Mouse (Mus musculus) forebrain, embryonic 16.5 days (tissue): Measurements from ENCODE around the gene Myh7b. TPM values are rescaled to one million over a fixed set of nuclear protein-coding genes. Genes with fewer than 3 reads are reported as not detected.

ENCODE experiments used
- ATAC-seq: fragments of 200-750 bp; cut with Nextera tagmentation; 2 replicates; pipeline ENCODE4 v1.8.0; 2017; ENCODE audit warnings: mild to moderate bottlenecking, moderate library complexity
- H3K27ac ChIP-seq: fragments of 300-500 bp; sonication (generic); 2 replicates; pipeline ENCODE4 v1.5.1; 2014; ENCODE audit warnings: low read length, control low read depth
- H3K27me3 ChIP-seq: fragments of 300-500 bp; sonication (generic); replicated peaks from 2 replicates; pipeline ENCODE4 v1.6.1; 2014; ENCODE audit warnings: low read length; ENCODE audit not compliant: control insufficient read depth, insufficient read depth
- H3K36me3 ChIP-seq: fragments of 300-500 bp; sonication (generic); 2 replicates; pipeline ENCODE4 v1.6.1; 2014; ENCODE audit not compliant: control insufficient read depth, insufficient read depth
- H3K4me1 ChIP-seq: fragments of 300-500 bp; sonication (generic); replicated peaks from 2 replicates; pipeline ENCODE4 v1.6.1; 2014; ENCODE audit warnings: low read length; ENCODE audit not compliant: control insufficient read depth, insufficient read depth
- H3K4me2 ChIP-seq: fragments of 300-500 bp; sonication (generic); 2 replicates; pipeline ENCODE4 v1.6.1; 2014; ENCODE audit warnings: mild to moderate bottlenecking, low read length, control low read depth
- H3K4me3 ChIP-seq: fragments of 300-500 bp; sonication (generic); replicated peaks from 2 replicates; pipeline ENCODE4 v1.5.1; 2014; ENCODE audit warnings: mild to moderate bottlenecking, low read length, control low read depth
- H3K9ac ChIP-seq: fragments of 300-500 bp; sonication (generic); replicated peaks from 2 replicates; pipeline ENCODE4 v1.6.1; 2014; ENCODE audit warnings: low read depth, low read length, control low read depth
- H3K9me3 ChIP-seq: fragments of 300-500 bp; sonication (generic); 2 replicates; pipeline ENCODE4 v1.6.1; 2016; ENCODE audit warnings: low read length; ENCODE audit not compliant: control insufficient read depth
- WGBS: fragments of 180-500 bp; shearing (Covaris S2); extraction: QIAGEN DNeasy Blood & Tissue Kit; methylation state at CpG from one replicate; pipeline ENCODE4 v1.1.7; 2014; 5-methylcytosine and 5-hydroxymethylcytosine counted together
- polyA plus RNA-seq: library from polyadenylated mRNA; unstranded; fragments of >200 nt; fragmentation: Nextera tagmentation; extraction: Ambion mirVana; gene quantifications from 2 replicates; pipeline ENCODE4 v1.2.1, GENCODE M21; 2015

Myh7b gene
- polyA plus RNA-seq, 1 experiment from 2014 or later: 0.62 TPM

DNA sequence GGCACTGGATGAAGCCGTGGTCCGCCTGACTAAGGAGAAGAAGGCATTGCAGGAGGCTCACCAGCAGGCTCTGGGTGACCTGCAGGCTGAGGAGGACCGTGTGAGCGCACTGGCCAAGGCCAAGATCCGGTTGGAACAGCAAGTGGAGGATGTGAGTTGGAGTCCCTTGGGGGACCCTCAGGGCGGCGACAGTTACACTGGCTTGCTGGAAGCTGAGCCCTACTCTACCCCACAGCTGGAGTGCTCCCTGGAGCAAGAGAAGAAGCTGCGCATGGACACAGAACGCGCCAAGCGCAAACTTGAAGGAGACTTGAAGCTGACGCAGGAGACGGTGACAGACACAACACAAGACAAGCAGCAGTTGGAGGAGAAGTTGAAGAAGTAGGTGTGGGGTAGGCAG, 17.5 kb downstream of the Myh7b start:
- no peak overlapping the region; the same call in 1 of the 2 replicates for H3K9ac ChIP-seq
- peaks cover 42% of the 10 kb centered on the region for H3K27me3 ChIP-seq
- H3K36me3 ChIP-seq: peaks cover 10% of the 10 kb centered on the region
- H3K9me3 ChIP-seq: no peaks in the 10 kb centered on the region
- no peak overlapping the region for H3K4me2 ChIP-seq
- peaks cover 14% of the 10 kb centered on the region for H3K4me1 ChIP-seq
- no peak for ATAC-seq
- no peak overlapping the region for H3K27ac ChIP-seq
- no peak overlapping the region for H3K4me3 ChIP-seq
- 78% methylated on average over 13 of the region's 13 CpGs for WGBS

DNA sequence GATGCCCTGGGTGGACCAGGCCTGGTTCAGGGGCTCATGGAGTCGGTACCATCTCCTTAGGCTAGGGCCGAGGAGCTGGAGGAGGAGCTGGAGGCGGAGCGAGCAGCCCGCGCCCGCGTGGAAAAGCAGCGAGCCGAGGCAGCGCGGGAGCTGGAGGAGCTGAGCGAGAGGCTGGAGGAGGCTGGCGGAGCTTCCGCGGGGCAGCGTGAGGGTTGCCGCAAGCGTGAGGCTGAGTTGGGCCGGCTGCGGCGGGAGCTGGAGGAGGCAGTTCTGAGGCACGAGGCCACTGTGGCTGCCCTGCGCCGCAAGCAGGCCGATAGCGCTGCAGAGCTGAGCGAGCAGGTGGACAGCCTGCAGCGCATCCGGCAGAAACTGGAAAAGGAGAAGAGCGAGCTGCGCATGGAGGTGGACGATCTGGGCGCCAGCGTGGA, 18.2 kb downstream of the Myh7b start:
- H3K9me3 ChIP-seq: no peaks in the 10 kb centered on the region
- no peak overlapping the region for H3K27ac ChIP-seq
- ATAC-seq: peak; percentile 80
- peaks cover 14% of the 10 kb centered on the region for H3K36me3 ChIP-seq
- peaks cover 42% of the 10 kb centered on the region for H3K27me3 ChIP-seq
- H3K4me1 ChIP-seq: peaks cover 14% of the 10 kb centered on the region
- 1% methylated on average over 35 of the region's 35 CpGs for WGBS
- peak overlapping the region; percentile 64 for H3K9ac ChIP-seq
- H3K4me2 ChIP-seq: peak overlapping the region; percentile 93
- H3K4me3 ChIP-seq: peak overlapping the region; percentile 49

DNA sequence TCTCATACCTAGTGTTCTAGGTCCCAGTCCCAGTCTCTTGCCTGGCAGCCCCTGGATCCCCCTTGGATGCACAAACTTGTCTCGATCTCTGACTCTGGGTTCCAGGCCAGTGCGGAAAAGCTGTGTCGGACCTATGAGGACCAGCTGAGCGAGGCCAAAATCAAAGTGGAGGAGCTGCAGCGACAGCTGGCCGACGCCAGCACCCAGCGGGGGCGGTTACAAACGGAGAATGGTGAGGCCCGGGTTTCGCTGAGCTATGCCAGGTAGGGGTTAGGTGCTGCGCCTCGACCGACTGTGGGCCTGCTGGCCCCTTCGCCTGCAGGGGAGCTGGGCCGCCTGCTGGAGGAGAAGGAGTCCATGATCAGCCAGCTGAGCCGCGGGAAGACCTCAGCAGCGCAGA, 19.1 kb downstream of the Myh7b start:
- Histone ChIP-seq H3K27ac (no peak overlapping the region), H3K4me3 (no peak overlapping the region), H3K27me3 (peaks cover 42% of the 10 kb centered on the region), H3K4me1 (peaks cover 14% of the 10 kb centered on the region), H3K36me3 (peaks cover 23% of the 10 kb centered on the region), H3K9ac (no peak overlapping the region), H3K4me2 (no peak overlapping the region), H3K9me3 (no peaks in the 10 kb centered on the region)
- 32% methylated on average over 20 of the region's 20 CpGs for WGBS
- ATAC-seq: no peak

GRCm38 (mm10) chr2:155630590-155631416, 19.8 kb downstream of the Myh7b start:
- Histone ChIP-seq H3K27ac (no peak overlapping the region), H3K9me3 (no peaks in the 10 kb centered on the region), H3K4me3 (no peak overlapping the region), H3K4me1 (peaks cover 14% of the 10 kb centered on the region), H3K9ac (no peak overlapping the region), H3K4me2 (no peak overlapping the region), H3K27me3 (peaks cover 42% of the 10 kb centered on the region), H3K36me3 (peaks cover 27% of the 10 kb centered on the region)
- no peak for ATAC-seq
- WGBS: 29% methylated on average over 43 of the region's 43 CpGs

GRCm38 (mm10) chr2:155632138-155632936, 21.3 kb downstream of the Myh7b start:
- peaks cover 14% of the 10 kb centered on the region for H3K4me1 ChIP-seq
- H3K4me3 ChIP-seq: no peak overlapping the region
- WGBS: 71% methylated on average over 30 of the region's 30 CpGs
- no peak overlapping the region for H3K27ac ChIP-seq
- ATAC-seq: no peak
- H3K9ac ChIP-seq: no peak overlapping the region
- H3K36me3 ChIP-seq: peaks cover 30% of the 10 kb centered on the region
- H3K4me2 ChIP-seq: no peak overlapping the region
- no peaks in the 10 kb centered on the region for H3K9me3 ChIP-seq
- H3K27me3 ChIP-seq: peaks cover 42% of the 10 kb centered on the region

DNA sequence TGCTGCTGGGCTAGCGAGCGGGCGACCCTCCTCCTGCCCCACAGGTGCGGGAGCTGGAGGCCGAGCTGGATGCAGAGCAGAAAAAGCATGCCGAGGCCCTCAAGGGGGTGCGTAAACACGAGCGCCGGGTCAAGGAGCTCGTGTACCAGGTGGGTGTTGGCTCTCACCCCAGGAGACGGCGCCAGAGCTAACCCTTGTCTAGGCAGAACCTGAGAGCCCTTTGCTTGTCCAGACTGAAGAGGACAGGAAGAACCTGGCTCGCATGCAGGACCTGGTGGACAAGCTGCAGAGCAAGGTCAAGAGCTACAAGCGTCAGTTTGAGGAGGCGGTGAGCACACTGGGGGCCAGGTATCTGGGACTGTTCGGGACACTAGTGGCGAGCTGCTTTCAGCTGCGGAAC, 22.1 kb downstream of the Myh7b start:
- WGBS: 68% methylated on average over 19 of the region's 19 CpGs
- Histone ChIP-seq H3K4me1 (peaks cover 14% of the 10 kb centered on the region), H3K9ac (no peak overlapping the region), H3K36me3 (peaks cover 37% of the 10 kb centered on the region), H3K9me3 (no peaks in the 10 kb centered on the region), H3K4me2 (no peak overlapping the region), H3K27ac (no peak overlapping the region), H3K4me3 (no peak overlapping the region), H3K27me3 (peaks cover 36% of the 10 kb centered on the region)
- no peak for ATAC-seq

GRCm38 (mm10) chr2:155633731-155634130, 22.7 kb downstream of the Myh7b start:
- no peak overlapping the region for H3K27ac ChIP-seq
- 90% methylated on average over 9 of the region's 9 CpGs for WGBS
- ATAC-seq: no peak
- no peak overlapping the region for H3K9ac ChIP-seq
- H3K4me2 ChIP-seq: no peak overlapping the region
- peaks cover 37% of the 10 kb centered on the region for H3K36me3 ChIP-seq
- peaks cover 13% of the 10 kb centered on the region for H3K4me1 ChIP-seq
- peaks cover 31% of the 10 kb centered on the region for H3K27me3 ChIP-seq
- H3K9me3 ChIP-seq: no peaks in the 10 kb centered on the region
- no peak overlapping the region for H3K4me3 ChIP-seq

- no peaks in the 10 kb centered on the region for H3K9me3 ChIP-seq
- peaks cover 5% of the 10 kb centered on the region for H3K4me1 ChIP-seq
- H3K9ac ChIP-seq: no peak overlapping the region
- no peak overlapping the region for H3K4me2 ChIP-seq
- H3K4me3 ChIP-seq: no peak overlapping the region
- WGBS: 86% methylated on average over 8 of the region's 8 CpGs
- H3K27me3 ChIP-seq: peaks cover 29% of the 10 kb centered on the region
- H3K36me3 ChIP-seq: peaks cover 38% of the 10 kb centered on the region
- no peak for ATAC-seq
- no peak overlapping the region for H3K27ac ChIP-seq
Measured at GRCm38 (mm10) chr2:155634562-155634961, 23.6 kb downstream of the Myh7b start.

- no peak overlapping the region for H3K4me2 ChIP-seq
- no peaks in the 10 kb centered on the region for H3K9me3 ChIP-seq
- H3K36me3 ChIP-seq: peaks cover 48% of the 10 kb centered on the region
- H3K27me3 ChIP-seq: peaks cover 15% of the 10 kb centered on the region
- WGBS: 97% methylated on average over 8 of the region's 8 CpGs
- no peak overlapping the region for H3K27ac ChIP-seq
- ATAC-seq: no peak
- no peak overlapping the region for H3K9ac ChIP-seq
- H3K4me3 ChIP-seq: no peak overlapping the region
- peaks cover 5% of the 10 kb centered on the region for H3K4me1 ChIP-seq
Measured at GRCm38 (mm10) chr2:155635961-155636360, 24.9 kb downstream of the Myh7b start.
